Mouse (Mus musculus) stomach, adult 2 months (tissue): Measurements from ENCODE around the gene Btbd35f15. TPM values are rescaled to one million over a fixed set of nuclear protein-coding genes. Genes with fewer than 3 reads are reported as not detected.

Experiments
- polyA plus RNA-seq: library from polyadenylated mRNA; depleted of rRNA; stranded (reverse); fragments of >200 nt; gene quantifications from 2 replicates; pipeline ENCODE4 v1.2.3, GENCODE M21; 2012; rRNA removed

The Btbd35f15 gene
- polyA plus RNA-seq = not detected in 2 replicates

DNA sequence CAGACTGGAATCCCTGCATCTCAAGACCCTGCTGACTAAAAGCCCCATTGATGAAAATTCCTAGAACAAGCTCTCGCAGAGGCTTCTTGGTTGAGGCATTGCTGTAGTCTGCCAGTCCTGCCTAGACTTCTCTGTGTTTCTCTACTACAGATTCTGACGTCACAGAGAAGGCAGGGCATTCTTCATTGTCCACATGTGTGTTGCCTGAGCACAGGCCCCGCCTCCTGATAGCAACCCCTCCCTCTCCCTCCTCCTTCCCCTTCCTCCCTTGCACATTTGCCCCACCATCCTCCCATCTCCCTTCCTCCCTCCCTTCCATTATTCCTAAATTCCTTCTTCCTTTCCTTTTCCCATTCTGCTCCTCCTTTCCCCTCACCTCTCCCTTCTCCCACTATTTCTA, at the start of gene Btbd35f15:
TSS of gene Btbd35f15 (minus strand) at position 101 of the 400 bp plus-strand sequence.

Other genes with a start within 250 kb of the Btbd35f15 start
- not detected in 2 replicates for gene Btbd35f13, start 79.9 kb upstream of the Btbd35f15 start, polyA plus RNA-seq
- gene Btbd35f14, start 125.0 kb upstream of the Btbd35f15 start, polyA plus RNA-seq = not detected in 2 replicates